Mouse (Mus musculus) lung, postnatal 25 days (tissue): ENCODE measurements around the gene Celf2.

Experiments
- DNase-seq: peaks from one replicate; pipeline ENCODE4 v3.0.0; 2022; ENCODE audit warnings: low spot score

Gene Celf2

DNA sequence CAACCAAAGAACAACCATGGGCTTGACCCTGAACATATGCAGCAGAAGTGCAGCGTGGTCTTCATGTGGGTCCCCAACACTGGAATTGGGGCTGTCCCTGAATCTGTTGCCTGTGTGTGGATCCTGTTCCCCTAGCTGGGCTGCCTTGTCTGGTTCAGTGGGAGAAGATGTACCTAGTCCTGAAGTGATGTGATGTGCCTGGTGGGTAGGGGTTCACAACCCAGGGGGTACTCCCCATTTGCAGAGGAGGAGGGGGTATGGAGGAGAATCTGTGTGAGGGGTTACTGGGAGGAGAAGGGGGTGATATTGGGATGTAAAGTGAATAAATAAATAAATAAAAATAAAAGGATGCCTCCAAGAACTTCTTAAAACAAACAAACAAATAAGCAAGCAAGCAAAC is 831.1 kb downstream of the Celf2 start:
- no peak for DNase-seq

DNA sequence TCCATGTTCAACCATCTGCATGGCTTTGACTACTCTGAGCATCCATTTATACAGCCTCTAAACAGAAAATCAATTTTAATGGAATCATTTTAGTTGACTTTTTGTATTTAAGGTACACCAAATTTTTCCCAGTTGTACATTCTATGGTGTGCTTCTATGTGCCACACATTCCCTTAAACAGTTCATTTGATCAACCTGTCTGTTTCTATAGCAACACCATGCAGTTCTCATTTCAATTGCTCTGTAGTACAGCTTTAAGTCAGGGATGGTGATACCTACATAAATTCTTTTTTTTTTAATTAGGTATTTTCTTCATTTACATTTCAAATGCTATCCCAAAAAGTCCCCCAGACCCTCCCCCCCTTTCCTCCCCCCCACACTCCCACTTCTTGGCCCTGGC is 831.9 kb downstream of the Celf2 start:
- no peak for DNase-seq

- no peak for DNase-seq
These were observed 835.0 kb downstream of the Celf2 start for GRCm38 (mm10) chr2:6674401-6674800.

DNA sequence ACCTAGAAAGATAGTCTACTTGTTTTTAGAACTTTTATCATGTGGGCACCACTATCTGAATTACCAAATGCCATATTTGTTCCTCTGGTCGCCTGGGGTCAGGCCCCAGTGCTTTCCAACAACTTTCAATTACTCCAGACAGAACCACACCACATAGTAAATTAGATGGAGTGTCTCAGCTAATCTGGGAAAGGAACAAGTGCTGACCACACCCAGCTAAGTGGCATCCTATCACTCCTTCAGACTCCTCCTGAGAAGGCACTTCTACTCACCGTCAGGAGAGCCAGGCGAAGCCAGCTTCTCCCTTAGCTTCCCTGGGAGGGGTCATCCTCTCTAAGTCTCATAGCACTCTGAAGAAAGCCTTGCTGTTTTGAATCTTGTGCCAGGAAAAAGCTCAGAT is 835.9 kb downstream of the Celf2 start:
- DNase-seq: no peak

DNA sequence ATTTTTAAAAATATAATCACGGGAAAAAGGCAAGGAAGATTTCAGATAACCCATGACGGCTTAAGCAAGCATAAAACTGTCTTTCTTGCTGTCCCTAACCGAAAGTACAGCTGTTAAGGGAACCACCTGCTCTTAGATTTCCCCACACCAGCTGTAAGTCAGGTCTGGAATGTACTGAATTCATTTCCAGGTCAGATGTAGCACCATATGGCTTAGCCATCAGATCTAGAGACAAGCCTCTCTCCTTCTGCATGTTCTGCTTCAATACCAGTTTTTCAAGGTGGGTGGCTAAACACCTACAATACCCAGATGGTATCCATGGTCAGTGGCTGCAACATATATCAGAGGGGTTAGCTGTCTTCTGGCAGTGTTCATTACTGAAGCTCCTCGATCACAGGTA is 841.8 kb downstream of the Celf2 start:
- DNase-seq: no peak

DNA sequence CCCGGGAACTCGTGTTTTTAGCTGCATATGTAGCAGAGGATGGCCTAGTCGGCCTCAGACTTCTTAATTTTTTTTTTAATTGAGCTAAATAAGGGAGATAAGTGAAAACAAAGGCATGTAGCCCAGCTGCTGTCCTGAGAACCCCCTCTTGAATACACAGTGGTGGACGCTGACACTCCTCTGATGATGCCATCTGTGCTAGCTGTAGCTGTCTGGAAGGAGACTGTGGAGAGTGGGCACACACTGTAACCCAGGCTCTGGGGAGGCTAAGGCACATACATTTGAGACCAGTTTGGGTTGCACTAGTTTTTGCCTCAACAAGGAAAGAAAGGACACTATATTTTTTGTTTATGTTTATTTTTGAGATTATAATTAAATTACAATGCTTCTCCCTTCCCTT is 849.5 kb downstream of the Celf2 start:
- no peak for DNase-seq

- no peak for DNase-seq
These were observed 855.6 kb downstream of the Celf2 start for GRCm38 (mm10) chr2:6653719-6654118.

- DNase-seq: no peak
These were observed 857.7 kb downstream of the Celf2 start for GRCm38 (mm10) chr2:6651697-6652096.

DNA sequence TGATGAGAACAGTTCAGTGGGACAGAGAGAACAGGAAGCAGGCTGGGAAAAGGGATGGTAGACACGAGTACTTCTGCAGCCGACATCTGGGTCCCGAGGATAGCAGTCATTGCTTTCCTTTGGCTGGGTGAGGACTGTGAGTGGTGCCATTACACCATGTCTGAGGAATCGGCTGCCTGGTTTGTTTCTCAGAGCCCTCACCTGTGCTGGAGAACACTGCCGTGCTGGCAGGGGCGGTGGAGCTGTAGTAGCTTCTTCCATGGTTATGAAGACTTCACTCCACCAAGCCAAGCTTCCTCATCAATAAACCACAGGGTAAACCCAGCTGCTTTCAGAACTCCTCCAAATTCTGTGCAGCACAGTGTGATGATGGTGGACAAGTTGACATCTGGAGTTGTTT is 860.5 kb downstream of the Celf2 start:
- DNase-seq: no peak

GRCm38 (mm10) chr2:6647028-6647427 is 862.3 kb downstream of the Celf2 start:
- DNase-seq: no peak

GRCm38 (mm10) chr2:6646325-6646724 is 863.0 kb downstream of the Celf2 start:
- peak; percentile 5 for DNase-seq

DNA sequence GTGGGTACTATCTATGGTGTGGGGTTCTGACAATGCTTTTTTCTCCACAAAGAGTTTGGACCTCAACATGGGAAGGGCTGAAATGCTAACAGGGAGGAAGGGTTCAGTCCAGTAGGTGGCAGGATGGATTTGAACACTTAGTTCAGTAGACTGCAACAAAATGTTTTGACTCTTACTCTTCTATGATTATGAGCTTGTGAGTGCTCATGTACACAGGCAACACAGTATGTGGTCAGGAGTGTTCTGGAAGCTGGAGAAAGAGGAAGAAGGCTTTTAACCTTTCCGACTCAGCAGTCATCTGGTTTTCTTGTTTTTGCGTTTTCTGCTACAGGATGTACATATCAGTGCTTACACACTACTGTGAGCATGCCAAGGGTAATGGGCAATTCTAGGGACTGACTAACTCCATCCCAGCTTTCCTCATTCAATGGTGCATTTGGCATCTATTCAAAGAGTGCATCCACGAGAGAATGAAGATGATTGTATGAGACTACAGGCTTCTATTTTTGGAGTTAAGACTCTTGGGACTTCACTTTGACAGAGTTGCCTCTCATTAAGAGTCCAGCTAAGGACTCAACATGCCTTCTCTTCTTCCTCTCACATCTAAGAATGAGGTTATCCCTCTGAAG is 867.0 kb downstream of the Celf2 start:
- DNase-seq: peak; percentile 2

GRCm38 (mm10) chr2:6639370-6639769 is 870.0 kb downstream of the Celf2 start:
- DNase-seq: no peak

DNA sequence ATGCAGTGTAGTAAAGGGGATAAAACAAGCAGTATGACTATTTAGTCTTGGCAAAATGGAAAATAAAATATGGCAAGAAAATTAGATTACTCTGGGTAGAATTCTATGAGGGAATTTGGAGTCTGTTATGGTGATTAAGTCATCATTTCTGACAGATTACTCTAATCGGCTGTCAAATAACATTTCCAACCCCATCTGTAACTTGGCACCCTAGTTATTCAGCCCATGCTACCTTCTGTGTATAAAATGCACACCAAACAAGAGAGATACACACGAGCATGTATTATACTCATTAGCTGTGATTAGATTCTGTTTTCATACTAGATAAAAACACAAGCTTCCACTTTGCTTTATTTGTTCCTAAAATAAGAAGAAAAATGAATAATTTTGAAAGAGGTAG is 872.2 kb downstream of the Celf2 start:
- DNase-seq: no peak

DNA sequence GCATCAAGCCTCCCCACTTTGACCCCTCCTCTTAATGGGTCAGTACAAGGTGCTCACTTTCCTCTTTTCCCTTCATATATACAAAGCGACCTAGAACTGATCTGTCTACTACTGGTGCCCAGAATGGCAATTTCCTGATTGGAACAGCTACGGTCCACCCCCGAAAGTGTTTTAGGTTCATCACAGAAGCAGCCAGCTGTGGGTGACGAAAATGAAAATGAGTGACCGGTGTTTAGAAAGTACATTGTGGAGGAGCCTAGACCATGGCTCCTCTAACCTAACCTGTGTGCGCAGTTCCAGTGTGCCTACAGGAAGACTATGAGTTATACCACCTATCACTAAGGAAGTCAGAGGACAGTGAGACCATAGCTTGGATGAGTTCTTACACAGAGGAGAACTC is 874.5 kb downstream of the Celf2 start:
- no peak for DNase-seq

GRCm38 (mm10) chr2:6633115-6633514 is 876.2 kb downstream of the Celf2 start:
- DNase-seq: no peak

- DNase-seq: no peak
These were observed 885.6 kb downstream of the Celf2 start for GRCm38 (mm10) chr2:6623802-6624201.

- no peak for DNase-seq
These were observed 887.3 kb downstream of the Celf2 start for GRCm38 (mm10) chr2:6622082-6622481.

GRCm38 (mm10) chr2:6618856-6619255 is 890.5 kb downstream of the Celf2 start:
- DNase-seq: no peak

- no peak for DNase-seq
These were observed 890.9 kb downstream of the Celf2 start for GRCm38 (mm10) chr2:6618450-6618849.

- DNase-seq: no peak
These were observed 905.0 kb downstream of the Celf2 start for GRCm38 (mm10) chr2:6604347-6604746.

GRCm38 (mm10) chr2:6603880-6604279 is 905.5 kb downstream of the Celf2 start:
- DNase-seq: no peak

GRCm38 (mm10) chr2:6602163-6602562 is 907.2 kb downstream of the Celf2 start:
- DNase-seq: no peak

DNA sequence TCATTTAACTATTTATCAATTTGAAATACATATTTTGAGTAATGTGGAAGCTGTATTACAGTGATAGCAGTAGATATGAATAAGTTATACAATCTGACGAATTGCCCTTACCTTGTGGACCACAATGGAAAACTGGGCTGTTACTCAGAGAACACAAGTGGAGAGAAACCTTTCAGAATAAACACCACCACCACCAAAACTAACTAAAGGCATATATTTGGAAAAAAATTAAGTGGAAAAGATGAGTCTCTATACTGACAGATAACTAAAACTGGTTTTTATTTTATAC is 910.5 kb downstream of the Celf2 start:
- no peak for DNase-seq
